Mouse (Mus musculus) fibroblast of lung, adult 2 months (primary cell): ENCODE data around the gene Ckap2.

Experiments used
- DNase-seq: peaks from one replicate; pipeline ENCODE4 v3.0.0-alpha.2; 2011; ENCODE audit warnings: low read depth

Gene Ckap2

DNA sequence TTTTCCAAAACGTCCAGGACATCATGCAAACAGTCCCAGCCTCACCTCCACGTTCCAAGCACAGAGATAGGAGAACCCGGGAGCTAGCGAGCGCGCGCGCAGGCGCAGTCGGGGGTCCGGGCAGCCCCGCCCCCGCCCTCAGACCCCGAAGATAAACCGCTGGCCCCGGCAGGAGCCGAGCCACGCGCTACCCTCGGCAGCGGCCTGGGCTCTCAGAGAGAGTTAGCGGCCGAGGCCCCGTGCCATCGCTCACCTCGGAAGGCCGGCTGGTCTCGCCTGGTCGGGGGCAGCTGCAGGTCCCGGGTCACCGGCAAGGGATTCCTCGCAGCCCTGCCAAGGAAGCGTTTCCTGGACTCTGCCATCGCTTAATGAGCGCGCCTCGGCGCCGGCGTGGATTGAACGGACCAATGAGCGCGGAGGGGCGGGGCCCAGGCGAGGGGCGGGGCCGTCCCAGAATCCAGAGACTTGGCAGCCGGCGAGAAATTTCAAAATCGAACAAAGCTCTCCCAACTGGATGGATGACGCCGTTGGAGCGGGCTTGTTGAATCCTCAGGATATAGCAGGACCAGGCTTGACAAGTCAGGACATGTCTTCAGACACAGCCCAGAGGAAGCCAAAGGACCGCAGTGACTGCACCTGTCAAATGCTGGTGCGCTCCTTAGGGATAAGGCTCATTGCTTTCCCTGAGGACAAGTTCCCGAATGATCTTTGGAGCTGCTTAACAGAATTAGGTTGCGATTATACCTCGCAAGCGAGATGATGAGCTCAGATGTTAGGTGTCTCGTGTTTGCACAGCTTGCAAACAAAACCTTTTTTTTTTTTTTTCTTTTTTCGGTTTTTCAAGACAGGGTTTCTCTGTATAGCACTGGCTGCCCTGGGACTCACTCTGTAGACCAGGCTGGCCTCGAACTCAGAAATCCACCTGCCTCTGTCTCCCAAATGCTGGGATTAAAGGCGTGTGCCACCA, at the start of gene Ckap2:
TSS of gene Ckap2 (minus strand) at position 389 of the 967 bp plus-strand sequence.
- peak; percentile 78 for DNase-seq

- no peak for DNase-seq
Observed at GRCm38 (mm10) chr8:22228621-22229020, 43.0 kb upstream of the Ckap2 start.

GRCm38 (mm10) chr8:22227061-22227877, 41.6 kb upstream of the Ckap2 start, which contains the start of gene Thsd1:
Gene Thsd1 (plus strand): TSS chr8:22227313.
- DNase-seq: no peak

DNA sequence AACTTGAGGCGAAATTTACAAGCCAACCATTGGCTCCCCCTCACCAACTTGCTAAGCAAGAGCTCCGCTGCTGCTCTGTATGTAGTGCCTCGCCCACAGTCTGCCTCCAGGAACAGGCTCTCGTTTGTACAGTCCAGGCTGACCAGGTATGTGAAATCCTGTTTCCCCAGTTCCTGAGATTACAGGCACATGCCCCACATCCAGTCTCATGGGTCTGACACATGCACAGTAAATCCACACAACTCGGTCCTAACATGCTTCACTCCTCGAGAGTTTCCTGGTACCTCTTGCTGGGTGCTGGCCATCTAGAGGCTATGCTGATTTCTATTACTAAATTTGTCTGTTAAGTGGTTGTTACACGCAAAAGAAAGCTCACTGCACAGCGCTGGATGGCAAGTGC, 40.7 kb upstream of the Ckap2 start:
- DNase-seq: no peak

DNA sequence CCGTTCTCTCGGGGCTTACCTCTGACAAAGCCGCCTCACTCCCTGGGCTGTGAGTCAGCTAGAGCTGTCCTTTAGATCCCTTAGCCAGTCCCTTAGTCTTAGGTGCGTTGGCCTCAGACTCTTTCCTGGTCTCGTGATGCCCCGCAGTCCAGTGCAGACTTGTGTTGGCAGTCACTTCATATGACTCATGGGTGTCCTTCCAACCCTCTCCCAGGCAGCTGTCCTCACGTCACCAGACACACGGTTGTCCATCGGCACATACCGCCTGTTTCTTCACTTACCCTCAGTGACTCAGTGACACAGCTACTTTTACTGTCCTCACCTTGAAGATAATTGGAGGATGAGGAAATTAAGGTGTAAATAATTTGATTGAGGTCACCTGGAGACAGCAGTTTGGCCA, 29.2 kb upstream of the Ckap2 start:
- no peak for DNase-seq

GRCm38 (mm10) chr8:22209012-22209411, 23.4 kb upstream of the Ckap2 start:
- DNase-seq: no peak

GRCm38 (mm10) chr8:22207535-22207934, 21.9 kb upstream of the Ckap2 start:
- no peak for DNase-seq

DNA sequence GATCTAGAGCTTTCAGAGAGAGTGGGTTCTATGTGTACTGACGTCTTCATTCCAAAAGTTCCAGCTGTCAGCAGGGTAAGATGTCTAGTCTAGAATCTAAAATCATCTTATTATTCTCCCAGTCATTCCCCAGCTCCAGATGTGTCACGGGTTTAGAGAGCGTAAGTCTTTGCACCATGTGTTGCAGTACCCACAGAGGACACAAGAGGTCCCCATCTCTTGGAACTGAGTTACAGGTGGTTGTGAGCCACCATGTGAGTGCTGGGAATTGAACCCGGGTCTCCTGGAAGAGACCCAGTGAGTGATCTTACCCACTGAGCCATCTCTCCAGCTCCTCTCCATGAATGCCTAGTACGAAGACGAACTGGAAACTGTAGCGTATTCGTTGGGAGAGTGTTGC, 13.9 kb upstream of the Ckap2 start:
- no peak for DNase-seq

DNA sequence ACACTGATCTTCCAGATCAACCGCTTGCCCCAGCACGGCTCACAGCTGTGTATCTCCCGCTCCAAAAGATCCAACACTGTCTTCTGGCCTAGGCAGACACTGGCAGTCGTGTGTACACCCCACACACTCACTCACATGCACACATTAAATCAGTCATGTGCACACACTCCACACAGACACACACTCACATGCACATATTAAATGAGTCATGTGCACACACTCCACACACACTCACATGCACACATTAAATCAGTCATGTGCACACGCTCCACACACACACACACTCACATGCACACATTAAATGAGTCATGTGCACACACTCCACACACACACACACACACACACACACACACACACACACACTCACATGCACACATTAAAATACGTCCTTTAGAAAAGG, 12.3 kb upstream of the Ckap2 start:
- DNase-seq: no peak

GRCm38 (mm10) chr8:22193432-22194010, 7.9 kb upstream of the Ckap2 start:
- no peak for DNase-seq

- peak; percentile 49 for DNase-seq
Observed at GRCm38 (mm10) chr8:22192660-22193431, 7.2 kb upstream of the Ckap2 start, which contains the start of gene Vps36. Gene Vps36 (plus strand): TSS chr8:22192809.

- no peak for DNase-seq
Observed at GRCm38 (mm10) chr8:22184884-22185283, 735 bp downstream of the Ckap2 start.

DNA sequence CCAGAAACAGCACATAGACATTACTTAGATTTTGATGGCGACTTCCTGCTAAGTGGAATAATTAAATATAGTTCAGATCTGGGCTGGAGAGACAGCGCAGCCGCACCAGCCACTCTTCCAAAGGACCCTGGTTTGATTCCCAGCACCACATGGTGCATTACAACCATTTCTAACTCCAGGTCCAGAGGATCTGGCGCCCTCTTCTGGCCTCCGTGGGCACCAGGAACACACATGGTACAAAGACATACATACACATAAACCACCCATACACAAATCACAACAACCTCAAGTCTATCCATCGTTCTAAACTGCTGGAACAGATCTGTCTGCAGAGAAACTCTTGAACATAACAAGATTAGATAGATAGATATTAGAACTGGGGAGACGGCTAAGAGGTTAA, 9.7 kb downstream of the Ckap2 start:
- no peak for DNase-seq

DNA sequence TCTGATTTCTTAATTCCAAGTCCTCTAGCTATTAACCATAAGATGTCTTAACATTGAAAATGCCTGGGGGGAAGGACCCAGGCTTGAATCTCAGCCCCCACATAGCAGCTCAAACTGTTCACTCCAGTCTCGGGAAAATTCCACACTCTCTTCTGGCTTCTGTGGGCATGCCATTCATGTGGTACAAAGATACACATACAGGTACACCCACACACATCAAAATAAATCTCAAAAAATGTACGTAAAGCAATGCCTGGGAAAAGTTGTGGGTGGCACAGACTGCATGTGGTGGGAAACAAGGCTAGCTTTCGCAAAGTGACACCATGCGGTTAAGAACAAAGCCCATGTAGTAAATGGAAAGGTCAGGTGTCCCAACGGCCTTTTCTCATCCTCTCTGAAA, 16.5 kb downstream of the Ckap2 start:
- DNase-seq: no peak

DNA sequence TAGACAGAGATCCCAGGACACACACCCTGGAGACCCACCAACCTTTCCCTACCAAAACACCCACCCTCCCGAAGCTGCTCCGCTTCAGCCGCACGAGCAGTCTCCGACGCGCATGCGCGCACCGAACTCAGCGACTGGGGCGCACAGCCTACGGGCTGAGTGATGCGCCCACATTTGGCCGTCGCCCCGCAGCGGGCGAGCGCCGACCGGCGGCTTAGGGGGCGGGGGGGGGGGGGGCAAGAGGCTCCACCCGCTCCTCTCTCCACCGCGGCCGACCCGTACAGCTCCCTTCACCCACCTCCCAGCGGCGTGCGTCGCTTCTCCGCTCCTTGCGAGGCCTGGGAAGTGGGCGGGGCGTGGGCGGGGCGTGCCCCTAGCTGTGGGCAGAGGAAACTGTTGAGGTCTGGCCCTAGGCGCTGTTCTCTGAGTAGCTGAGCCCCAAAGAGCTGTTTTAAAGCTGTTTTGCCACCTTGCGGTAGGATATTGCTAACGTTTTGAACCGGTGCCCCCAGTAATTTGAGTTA, 19.5 kb downstream of the Ckap2 start, which contains the start of gene Nek3:
TSS of gene Nek3 (minus strand) at position 356 of the 524 bp plus-strand sequence.
- DNase-seq: peak; percentile 83

DNA sequence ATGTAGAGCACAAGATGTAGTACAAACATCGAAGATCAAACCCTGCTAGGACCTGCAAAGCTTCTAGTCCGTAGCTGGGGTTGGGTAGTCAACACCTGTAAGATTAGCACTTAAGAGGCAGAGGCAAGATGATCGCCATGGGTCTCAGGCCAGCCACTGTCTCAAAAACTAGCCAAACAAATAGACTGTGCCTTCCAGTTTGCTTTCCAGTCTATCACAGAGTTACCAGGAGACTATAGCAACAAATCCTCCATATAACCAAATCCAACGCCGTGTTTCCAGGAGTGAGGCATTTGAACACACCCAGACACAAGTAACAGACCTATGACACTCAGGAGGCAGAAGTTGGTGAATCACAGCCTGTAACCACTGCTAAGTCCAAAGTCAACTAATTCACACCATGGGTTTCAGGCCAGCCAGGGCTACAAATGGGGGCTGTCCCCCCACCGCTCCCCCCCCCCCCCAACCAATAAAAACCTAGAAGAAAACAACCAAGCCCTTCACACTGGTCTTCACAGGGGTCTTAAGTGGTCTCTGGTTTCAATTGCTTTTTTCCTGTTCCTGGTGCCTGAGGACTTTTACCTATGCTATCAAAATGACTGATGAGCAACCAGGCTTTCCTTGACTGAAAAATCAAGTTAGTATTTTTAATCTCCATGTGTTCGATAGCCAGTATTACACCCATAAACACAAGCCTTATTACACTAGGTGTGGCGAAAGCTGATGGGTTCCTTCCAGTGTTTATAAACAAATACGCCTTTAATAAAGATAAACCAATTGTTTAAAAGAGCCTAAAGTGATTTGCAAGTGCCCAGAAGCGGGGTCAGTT, 20.2 kb downstream of the Ckap2 start:
- DNase-seq: no peak

GRCm38 (mm10) chr8:22164431-22164830, 21.2 kb downstream of the Ckap2 start:
- no peak for DNase-seq

- DNase-seq: no peak
Observed at GRCm38 (mm10) chr8:22162206-22162605, 23.4 kb downstream of the Ckap2 start.

DNA sequence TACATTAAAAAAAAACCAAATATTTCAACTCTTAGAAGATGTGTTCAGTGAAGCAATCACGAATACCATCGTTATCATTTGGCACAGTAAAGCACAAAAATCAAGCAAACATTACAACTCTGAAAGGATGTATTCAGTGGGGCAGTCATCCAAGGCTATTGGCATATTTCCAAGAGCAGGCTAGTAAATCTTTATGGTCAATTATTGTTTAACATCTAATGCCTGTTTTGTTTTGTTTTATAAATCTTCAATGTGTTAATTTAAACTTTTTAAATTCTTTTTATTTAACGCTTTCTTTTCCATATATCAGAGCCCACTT, 35.3 kb downstream of the Ckap2 start:
- no peak for DNase-seq

GRCm38 (mm10) chr8:22149643-22150344, 35.8 kb downstream of the Ckap2 start:
- DNase-seq: no peak
